Mouse (Mus musculus) lung, postnatal 25 days (tissue): ENCODE data around the gene Scn3b.

Experiments
- DNase-seq: peaks from one replicate; pipeline ENCODE4 v3.0.0; 2022; ENCODE audit warnings: low spot score

The Scn3b gene

DNA sequence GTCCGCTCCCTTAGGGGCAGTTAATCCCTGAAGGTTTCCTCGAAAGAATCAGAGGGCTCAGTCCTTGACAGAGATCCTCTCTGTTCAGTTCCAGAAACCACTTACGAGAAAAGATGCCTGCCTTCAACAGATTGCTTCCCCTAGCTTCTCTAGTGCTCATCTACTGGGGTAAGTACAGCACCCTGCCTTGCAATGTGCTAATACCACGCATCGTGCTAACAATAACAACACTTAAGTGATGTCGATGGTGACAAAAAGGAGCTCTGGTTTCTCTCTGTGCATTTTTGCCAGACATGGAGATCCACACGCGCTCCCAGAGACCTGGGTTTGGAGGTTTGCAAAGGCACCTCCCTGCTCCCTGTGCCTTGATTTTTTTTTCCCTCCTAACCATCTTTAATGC, 863 bp downstream of the Scn3b start:
- no peak for DNase-seq

DNA sequence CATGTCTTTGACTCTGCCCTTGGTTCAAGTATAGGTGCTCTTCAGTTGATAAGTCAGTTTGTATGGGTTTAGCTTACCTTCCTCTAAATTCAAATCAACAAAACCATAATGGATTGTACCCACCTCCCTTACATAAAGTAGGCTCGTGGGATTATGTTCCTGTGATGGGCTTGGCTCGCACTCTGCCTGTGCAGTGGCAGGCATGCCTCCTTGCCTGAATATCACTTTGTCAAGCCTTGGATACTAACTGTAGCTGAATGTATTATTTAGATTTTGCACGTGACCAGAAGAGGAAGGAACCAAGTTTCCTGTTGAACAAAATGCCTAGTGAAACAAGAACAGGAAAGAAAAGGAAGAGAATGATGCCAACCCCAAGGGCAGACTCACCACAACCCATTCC, 2.1 kb downstream of the Scn3b start:
- peak; percentile 24 for DNase-seq

DNA sequence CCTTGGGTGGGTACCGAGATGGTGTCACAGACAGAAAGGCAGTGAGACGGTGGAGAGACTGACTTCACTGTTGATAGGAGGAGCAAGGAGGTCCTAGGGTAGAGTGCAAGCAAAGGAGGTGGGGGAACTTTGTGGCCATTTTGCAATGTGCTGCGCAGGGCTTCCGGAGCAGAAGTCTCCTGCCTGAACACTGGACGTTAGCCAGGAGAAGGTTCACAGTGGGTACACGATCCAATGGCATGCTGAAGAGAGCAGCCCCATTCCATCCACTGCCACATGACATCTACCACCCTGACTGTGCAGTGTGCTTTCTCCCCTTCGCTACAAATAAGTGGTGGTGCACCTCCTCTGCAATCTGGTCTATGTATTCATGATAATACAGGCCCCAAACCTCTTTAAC, 3.8 kb downstream of the Scn3b start:
- no peak for DNase-seq

DNA sequence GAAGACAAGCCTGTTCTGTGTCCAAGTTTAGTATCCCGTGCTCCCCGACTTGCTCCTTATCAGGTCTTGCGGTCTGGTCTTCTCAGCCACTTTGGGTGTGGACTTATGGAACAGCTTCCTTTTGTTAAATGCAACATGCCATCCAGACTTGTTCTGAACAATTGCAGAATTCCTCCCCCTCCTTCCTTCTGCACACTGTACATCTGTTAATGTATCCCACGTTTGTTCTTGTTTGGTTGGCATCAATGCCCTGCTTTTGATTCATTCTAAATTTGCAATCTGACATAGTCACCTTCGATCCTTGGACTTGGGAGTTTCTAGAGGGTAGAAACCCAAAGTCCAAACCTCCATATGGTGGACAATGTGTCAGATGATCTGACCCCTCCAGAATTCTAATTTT, 6.9 kb downstream of the Scn3b start:
- no peak for DNase-seq

DNA sequence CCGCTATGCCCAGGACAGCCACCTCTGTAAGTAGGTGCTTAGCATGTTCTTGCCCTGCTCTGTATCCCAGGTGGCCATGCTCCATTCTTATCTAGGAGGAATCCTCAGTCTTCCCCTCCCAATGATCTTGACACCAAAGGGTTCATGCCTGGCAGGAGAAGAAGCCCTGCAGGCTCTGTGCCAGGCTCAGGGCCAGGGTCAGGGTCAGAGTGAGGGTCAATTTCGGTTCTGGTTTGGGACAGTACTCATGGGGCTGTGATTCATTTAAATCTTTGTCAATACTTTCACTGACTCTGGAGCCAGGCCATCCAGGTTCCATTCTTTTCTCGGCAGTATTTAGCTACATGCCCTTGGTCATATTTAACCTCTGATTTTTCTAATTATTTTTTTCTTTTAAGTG, 8.7 kb downstream of the Scn3b start:
- no peak for DNase-seq

DNA sequence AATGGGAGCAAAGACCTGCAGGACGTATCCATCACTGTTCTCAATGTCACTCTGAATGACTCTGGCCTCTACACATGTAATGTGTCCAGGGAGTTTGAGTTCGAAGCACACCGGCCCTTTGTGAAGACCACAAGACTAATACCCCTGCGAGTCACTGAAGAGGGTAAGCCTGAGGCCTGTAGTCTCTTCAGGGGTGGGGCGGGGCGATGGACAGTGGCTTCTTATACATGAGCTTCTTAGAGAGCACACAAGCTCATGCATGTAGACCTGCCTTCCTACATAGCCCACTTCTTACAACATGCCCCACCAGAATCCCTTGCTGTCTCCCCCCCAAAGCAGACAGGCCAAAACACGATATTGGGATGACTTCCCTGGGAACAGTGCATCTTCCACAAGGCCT, 10.4 kb downstream of the Scn3b start:
- DNase-seq = no peak

DNA sequence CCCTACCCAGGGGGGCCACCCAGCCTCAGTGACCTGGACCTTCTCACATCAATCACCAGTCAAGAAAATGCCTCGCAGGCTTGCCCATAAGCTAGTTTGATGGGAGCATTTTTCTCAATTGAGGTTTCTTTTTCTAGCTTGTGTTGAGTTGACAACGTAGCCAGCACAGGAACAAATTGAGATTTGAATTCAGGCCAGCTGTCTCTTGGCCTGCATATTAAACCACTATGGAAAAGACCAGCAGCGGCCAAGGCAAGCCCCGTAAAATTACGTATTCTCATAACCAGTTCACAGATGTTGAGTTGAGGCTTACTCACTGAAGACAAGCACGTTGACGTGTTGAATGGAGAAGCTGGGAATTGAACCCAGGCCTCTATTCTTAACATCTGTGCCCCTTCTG, 14.0 kb downstream of the Scn3b start:
- DNase-seq = no peak

DNA sequence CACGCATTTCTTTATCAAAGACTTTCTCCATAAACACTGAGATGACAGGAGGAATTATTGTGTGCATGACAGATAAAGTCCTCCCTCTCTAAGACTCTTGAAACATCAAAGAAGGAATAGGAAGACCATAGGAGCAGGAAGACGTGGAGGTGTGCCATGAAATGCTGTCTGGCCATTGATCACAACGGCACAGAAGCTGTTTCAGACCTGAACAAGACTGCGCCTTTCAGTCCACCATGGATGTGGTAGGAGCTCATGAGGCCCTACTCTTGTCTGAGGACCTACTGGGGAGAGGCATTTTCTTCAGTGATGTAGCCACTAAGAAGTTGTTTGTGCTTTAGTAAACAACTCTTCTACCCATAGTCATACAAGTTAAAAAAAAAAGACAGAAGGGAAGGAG, 23.5 kb downstream of the Scn3b start:
- DNase-seq = no peak

DNA sequence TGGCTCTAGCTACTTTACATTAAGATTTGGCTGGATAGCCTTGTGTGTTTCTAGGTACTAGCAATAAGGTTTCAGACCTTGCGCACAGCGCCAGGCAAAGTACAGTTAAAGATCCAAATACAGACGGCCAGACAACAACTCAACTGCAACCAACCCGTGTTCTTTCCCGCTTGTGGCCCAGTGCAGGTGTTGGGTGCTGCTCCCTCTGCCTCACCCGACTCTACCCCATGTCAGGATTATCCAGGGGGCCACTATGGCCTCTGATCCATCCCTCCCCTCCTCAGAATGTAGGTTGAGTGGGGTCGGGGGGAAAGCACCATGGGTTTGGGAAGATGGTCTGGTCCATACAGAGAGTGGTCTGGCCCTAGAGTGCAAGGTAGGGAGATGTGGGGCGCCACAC, 24.3 kb downstream of the Scn3b start:
- DNase-seq = no peak

DNA sequence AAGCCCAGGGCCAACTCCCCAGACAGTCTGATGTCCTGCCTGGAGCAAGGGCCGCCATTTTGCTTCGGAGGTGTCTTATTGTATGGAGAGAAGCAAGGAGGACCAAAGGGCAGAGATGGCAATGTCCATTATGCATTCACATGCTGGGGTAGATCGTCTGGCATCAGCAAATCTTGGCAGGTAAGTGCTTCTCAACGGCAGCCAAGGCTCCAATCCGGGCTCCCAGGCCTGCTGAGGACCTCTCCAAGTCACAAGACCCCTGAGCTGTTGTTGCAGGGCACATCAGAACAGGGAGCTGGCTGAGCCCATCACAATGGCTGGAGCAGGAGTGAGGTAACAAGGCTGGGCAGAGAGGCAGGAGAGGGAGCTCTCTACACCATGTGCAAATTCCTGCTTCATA, 24.7 kb downstream of the Scn3b start:
- DNase-seq = no peak

DNA sequence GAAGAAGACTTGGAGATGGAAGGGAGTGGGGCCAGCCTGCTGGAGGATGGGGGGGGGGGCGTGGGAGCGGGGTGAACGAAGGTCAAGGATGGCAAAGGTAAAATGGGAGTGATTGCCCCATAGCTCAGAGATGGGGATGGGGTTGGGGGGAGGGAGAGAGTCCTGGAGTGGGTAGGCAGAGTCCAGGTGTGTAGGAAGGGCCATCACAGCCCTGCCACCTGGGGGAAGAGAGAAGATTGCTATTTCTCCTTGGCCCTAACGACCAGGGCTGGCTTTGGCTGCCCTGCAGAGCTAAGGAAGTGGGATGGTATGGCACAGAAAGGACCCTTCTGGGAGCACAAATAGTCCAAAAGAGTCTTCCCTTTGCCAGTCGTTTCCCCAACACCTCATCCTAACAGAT, 25.2 kb downstream of the Scn3b start:
- no peak for DNase-seq

DNA sequence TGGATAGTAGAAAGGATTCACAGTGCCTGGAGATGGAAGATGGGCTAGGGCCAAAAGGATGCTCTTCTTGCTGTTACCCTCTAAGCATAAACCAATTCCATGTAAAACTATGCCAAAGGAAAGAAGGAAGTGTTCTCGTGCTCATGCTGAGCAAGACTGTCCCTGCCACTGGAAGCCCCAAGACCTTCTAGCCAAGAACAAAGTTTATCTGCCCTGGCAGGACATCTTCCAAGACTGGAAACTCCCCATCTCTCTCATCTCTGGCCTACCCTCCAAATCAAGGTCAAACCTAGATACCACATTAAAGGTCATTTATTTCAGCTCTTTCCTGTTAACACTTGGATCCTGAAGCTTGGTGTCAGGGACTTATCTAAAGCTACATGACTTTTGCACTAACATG, 25.8 kb downstream of the Scn3b start:
- no peak for DNase-seq

DNA sequence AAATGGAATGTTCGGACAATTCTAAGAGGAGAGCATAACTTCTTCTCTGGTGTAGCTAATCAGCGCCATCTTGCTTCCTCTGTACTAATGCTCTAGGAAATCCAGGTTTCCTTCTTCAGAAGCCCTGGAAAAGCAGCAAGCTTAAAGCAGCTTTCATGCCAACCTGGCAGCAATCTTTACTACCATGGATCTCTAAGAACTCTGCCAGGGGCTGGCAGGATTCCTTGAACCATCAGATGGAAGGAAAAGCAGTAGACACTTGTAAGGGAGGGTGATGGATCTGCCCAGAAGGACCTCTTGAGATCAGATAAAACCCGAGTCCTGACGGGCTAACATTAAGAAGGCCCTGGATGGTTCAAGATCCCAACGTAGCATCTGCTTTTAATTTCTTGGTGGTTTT, 27.2 kb downstream of the Scn3b start:
- DNase-seq = no peak

DNA sequence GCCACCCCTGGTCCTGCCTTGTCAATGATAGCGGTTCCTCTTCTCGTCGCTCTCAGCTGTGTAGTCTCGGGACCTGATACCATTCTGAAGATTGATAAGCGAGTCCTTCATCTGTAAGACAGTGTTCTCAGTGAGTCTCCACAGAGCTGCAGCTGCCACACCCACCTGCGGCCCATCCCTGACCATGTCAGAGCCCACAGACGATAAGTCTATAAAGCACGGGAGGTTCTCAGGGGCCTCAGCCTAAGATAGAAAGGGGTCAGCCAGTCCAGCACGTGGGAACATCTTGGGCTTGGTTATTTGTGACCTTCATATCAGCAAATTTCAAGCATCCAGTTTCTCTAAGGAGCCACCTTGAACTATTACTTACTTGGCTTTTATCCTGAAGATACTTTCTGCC, 29.0 kb downstream of the Scn3b start:
- no peak for DNase-seq

DNA sequence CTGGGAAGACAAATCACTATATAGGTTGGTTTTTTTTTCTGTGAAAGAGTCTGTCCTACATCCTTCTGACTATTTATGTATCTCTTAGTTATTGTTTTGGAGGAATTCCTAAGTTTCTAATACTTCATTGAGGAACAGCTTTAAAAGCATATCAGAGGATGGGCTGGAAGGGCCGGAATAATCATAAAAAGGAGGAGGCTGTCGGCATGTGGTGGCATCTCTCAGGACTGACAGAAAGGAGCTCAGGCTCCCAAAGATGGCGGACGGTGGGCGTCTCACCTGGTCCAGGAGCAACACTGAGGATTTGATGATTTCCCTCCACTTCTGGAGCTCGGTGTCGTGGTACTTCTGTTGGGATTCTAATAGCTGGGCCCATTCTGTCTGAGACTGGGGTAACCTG, 30.3 kb downstream of the Scn3b start:
- DNase-seq = no peak

DNA sequence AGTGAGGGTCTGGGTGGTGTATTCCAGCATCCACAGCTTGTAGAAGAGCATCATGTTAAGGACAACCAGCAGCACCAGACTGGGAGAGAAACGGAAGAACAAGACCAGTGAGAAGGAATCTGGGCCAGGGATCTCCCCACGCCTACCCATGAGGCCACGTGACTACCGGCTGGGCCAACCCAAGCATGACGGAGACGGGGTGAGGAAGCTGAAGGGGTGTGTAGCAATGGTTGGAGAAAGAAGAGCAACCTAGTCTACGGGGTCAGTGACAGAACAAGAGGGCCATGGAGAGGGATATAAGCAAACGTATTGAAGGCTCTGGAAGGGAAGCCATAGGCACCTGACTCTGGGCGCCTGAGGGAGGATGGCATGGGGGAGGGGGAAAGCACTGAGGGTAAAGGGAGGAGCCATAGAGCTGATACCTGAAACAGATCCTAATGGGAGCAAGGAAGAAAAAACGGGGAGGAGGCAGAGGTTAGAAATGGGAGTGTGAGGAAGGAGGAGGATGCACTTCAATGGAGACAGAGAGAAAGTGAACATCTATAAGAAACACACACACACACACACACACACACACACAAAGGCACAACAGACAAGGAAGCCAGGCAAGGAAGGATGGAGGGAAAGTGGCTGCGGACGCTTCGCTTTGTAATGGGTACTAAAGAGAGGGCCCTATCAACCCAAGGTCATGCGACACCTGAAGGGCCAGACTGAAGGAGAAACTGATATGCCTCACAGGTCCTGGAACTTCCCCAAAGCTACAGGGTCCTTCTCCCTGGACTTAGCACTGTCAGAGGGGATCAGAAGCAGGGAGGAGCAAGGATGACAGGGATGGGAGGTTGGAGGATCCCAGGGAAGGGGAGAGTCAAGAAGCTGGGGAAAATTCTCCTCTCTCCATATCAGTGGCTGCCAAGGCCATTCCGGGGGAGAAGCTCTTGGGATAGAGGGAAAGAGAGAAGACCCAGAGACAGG, 31.3 kb downstream of the Scn3b start:
- no peak for DNase-seq

DNA sequence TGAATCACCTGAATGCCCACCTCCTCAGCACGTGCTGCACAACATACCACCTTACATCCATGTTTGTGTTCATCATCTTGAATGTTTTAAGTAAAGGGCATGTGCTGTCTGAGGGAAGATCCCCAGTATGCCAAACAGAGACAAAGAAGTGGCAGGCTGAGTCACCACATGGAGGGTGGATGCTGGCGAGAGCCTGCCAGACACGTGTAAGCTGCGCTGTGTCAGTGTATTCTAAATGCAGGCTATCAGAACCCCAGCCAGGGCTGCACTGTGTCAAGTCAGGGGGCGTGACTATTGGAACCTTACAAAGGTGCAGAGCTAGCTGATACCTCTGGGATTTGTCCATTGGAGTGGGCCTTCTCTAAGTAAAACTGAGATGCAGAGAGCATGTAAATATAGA, 32.5 kb downstream of the Scn3b start:
- no peak for DNase-seq

DNA sequence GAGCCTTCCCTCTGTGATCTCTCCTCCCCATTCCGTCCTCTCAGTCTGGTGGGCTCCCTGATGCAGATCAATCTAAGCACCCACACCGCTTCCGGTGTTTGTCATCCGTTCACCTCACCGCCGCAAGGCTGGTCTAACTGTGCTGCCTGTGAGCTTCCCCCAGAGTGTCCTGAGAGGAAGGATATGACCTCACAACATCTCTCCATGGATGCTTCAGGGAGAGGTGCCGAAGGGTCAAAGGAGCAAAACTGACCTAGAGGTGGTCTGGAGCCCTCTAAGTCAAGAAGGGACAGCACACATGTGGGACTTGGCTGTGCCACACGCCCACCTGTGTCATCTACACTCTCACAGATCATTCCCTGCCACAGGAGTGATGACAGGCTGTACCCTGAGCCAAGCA, 33.4 kb downstream of the Scn3b start:
- DNase-seq = no peak

DNA sequence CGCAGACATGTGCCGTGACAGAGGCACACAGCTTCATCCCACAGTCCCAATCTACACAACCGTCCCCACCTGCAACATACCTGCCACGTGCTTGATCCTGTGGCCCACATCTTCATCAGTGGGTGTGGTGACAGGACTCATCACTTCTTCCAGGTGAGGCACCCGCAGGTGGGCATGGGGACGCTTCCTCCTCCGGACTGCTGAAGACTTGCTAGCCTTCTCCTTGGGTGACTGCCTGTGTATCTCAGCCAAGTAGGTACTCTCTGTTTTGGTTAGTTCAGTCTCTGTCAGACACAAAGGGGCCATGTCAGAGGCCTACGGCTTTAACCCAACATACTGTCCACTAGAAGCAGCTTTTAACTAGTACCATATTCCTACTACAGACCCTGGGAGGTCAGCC, 35.2 kb downstream of the Scn3b start:
- no peak for DNase-seq

DNA sequence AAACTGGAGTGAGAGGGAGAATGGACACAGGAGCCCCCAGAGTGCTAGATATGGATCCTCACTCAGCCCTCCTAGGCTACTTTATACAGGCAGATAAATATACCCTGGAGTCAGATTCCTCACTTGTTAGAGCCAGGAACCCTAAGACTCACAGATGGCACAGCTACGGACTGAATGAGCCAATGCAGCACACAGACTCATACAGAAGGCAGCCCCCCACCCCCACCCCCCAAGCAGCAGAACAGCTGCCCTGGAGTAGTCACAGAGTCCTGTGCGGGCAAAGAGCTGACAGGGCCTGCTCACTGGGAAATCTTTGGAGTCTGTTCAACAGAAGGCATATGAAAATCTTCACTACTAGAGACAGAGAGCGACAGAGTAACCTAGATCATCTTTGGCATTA, 38.3 kb downstream of the Scn3b start:
- DNase-seq = no peak

DNA sequence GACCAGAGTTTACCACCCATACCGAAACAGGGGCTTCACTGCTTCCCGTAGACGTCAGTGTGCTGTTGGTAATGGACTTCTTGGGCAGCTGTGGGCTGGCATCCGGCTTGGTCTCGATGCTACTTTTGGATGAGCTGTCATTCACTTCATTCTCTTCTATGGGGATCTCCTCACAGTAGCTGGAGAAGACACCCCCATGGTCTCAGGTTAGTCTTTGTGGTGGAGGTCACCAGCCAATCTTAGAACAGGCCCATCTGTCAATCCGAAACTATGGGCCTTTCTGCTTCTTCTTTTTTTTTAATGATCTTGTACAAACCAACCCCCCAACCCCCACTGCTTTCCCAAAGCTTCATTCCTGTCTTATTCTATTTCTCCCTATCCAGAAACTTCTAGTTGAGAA, 40.9 kb downstream of the Scn3b start:
- no peak for DNase-seq

DNA sequence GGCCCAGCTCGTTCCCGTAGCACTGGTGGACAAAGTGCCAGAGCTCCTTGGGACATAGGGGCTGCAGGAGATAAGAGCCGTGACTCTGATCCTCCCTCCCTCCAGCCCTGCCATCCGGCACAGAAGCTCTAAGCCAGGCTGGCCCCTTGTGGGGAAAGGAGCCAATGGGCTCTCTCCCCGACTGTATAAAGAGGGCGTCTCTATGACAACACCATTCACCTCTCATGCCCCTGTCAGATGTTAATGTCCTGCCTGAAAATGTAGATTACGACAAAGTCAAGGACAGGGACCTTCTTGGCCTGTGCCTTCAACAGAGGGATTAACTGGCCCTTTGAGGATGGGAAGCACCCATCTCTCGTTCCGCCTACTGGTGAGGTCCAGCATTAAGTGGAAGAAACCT, 42.8 kb downstream of the Scn3b start:
- no peak for DNase-seq

DNA sequence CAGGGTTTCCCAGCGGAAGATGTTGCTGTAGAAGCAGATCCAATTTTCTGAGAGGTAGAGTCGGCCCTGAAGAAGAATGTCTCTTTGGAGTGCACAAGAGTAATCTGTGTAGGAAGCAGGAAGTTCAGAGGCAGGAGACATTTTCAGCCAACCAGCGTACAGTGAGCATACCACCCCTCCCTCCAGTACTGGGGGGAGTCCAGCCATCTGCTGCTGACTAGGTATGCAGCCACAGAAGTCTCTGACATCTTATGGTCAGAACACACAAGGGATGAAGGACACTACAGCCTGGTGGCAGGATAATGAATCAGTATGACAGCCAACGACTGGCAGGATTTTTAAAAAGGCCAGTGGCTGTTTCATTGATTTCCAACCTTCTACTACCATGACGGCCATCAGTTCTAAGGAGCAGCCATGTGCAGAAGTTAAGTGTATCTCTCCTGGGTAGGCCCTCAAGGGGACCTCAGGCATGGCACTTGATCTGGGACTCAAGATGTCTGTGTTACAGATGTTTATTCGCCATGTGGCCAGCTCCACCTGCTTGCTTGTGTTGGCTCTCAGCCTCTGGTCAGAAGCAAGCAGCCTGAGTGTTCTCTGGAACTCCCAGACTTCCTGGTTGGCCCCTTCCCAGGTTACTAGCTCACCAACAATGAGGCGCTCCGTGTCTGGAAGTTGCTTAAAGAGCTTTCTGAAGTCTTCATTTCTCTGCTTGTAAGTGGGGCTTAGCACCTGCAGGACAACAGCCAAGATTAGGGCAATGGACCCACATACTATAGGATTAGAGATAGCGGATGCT, 48.0 kb downstream of the Scn3b start:
- peak; percentile 70 for DNase-seq
